Mouse (Mus musculus) cortical plate, adult 2 months (tissue): ENCODE measurements around the gene Zfp146. TPM values are rescaled to one million over a fixed set of nuclear protein-coding genes. Genes with fewer than 3 reads are reported as not detected.

Source experiments
- H3K27ac ChIP-seq: fragments of 200-500 bp; 2 replicates; pipeline ENCODE4 v1.5.1; 2012; ENCODE audit warnings: low read length, control low read depth, inconsistent platforms; ENCODE audit not compliant: insufficient read depth
- H3K4me1 ChIP-seq: fragments of 200-500 bp; 2 replicates; pipeline ENCODE4 v1.6.1; 2011; ENCODE audit warnings: low read length; ENCODE audit not compliant: control insufficient read depth, insufficient read depth
- H3K4me3 ChIP-seq: fragments of 200-500 bp; 2 replicates; pipeline ENCODE4 v1.5.1; 2011; ENCODE audit warnings: mild to moderate bottlenecking, low read length, control low read depth; ENCODE audit not compliant: insufficient read depth
- CTCF ChIP-seq: fragments of 200-500 bp; IDR thresholded peaks from 2 replicates; pipeline ENCODE4 v1.5.1; 2011; ENCODE audit warnings: mild to moderate bottlenecking, control low read depth, low read length; ENCODE audit not compliant: insufficient read depth; ENCODE audit errors: extremely low read depth
- POLR2A ChIP-seq: fragments of 200-500 bp; IDR thresholded peaks from 2 replicates; pipeline ENCODE4 v1.6.1; 2011; ENCODE audit warnings: mild to moderate bottlenecking, low read length, control low read depth; ENCODE audit not compliant: insufficient read depth; ENCODE audit errors: extremely low read depth
- polyA plus RNA-seq: library from polyadenylated mRNA; depleted of rRNA; stranded (reverse); fragments of >200 nt; gene quantifications from 2 replicates; pipeline ENCODE4 v1.2.3, GENCODE M21; 2012

The Zfp146 gene
- polyA plus RNA-seq, 1 experiment = 33.5 TPM

GRCm38 (mm10) chr7:30181308-30181707, 11.8 kb upstream of the Zfp146 start:
- no peak overlapping the region for H3K27ac ChIP-seq
- H3K4me1 ChIP-seq = no peaks in the 10 kb centered on the region
- no peak for TF ChIP-seq POLR2A
- TF ChIP-seq CTCF = peak; percentile 92
- H3K4me3 ChIP-seq = no peak overlapping the region

- no peak overlapping the region for H3K27ac ChIP-seq
- no peak overlapping the region for H3K4me3 ChIP-seq
- H3K4me1 ChIP-seq = no peaks in the 10 kb centered on the region
- TF ChIP-seq CTCF (no peak), POLR2A (no peak)
Measured at GRCm38 (mm10) chr7:30178256-30178655, 8.7 kb upstream of the Zfp146 start.

- no peak overlapping the region for H3K27ac ChIP-seq
- TF ChIP-seq CTCF (no peak), POLR2A (no peak)
- no peaks in the 10 kb centered on the region for H3K4me1 ChIP-seq
- H3K4me3 ChIP-seq = no peak overlapping the region
Measured at GRCm38 (mm10) chr7:30176474-30176873, 6.9 kb upstream of the Zfp146 start.

DNA sequence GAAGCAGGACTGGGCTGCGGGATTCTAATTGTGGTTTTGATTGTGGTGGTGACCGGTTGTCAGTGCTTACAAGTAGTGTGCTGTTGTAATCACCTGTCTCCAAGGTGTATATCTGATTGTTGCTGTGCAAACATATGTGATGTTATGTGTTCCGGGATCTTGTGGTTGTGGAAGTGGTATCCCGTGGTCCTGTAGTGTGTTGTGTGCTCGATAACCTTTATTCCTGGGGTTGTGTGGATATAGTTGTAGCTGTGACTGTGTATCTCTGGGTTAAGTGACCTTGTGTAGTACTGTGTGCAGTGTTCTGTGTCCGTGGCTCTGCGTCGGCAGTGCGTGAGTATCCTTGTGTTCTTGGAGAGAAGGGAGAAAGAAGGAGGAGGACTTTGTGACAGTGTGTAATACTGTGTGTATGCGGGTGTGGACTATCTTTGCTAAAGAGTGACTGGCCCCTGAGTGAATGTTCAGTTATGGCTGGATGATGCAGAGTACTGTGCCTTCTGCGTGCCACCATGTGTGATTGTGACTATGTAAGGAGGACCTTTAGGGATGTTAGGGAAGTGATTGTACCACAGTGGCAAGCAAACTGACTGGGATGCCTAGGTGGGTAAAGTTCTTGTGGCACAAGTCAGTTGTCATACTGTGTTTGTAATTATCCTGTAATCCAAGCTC, 867 bp upstream of the Zfp146 start:
- no peak for TF ChIP-seq CTCF
- TF ChIP-seq POLR2A = no peak
- Histone ChIP-seq H3K4me3 (peak overlapping the region; percentile 63), H3K4me1 (peaks cover 3% of the 10 kb centered on the region; the same call in 1 of the 2 replicates), H3K27ac (no peak overlapping the region)

GRCm38 (mm10) chr7:30168914-30169582, 502 bp downstream of the Zfp146 start:
- H3K4me3 ChIP-seq = peak overlapping the region; percentile 63
- TF ChIP-seq CTCF (no peak), POLR2A (no peak)
- H3K27ac ChIP-seq = peak overlapping the region; percentile 27; the same call in 1 of the 2 replicates
- peaks cover 3% of the 10 kb centered on the region; the same call in 1 of the 2 replicates for H3K4me1 ChIP-seq

GRCm38 (mm10) chr7:30164745-30165144, 4.8 kb downstream of the Zfp146 start:
- Histone ChIP-seq H3K4me3 (no peak overlapping the region), H3K27ac (no peak overlapping the region), H3K4me1 (no peaks in the 10 kb centered on the region)
- TF ChIP-seq POLR2A (no peak), CTCF (no peak)

DNA sequence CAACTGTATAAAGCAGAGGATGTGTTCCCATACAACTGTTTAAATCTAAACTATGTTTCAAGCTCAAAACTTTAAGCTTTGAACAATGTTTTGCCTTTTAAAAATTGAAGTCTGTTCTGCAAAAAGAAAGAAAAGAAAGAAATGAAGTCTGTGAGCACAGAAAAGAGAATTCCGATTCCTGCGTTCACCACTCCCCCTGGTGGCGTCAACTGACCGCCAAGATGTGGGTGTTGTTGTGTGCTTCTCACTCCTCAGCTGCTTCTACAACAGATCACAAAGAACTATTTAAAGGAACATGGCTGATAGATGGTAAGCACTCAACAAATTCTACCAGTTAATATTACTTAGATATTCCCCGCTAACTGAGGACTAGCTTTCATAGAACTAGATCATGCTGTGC, 6.4 kb downstream of the Zfp146 start:
- Histone ChIP-seq H3K4me1 (no peaks in the 10 kb centered on the region), H3K4me3 (no peak overlapping the region), H3K27ac (no peak overlapping the region)
- TF ChIP-seq CTCF = peak; percentile 36
- TF ChIP-seq POLR2A = no peak

DNA sequence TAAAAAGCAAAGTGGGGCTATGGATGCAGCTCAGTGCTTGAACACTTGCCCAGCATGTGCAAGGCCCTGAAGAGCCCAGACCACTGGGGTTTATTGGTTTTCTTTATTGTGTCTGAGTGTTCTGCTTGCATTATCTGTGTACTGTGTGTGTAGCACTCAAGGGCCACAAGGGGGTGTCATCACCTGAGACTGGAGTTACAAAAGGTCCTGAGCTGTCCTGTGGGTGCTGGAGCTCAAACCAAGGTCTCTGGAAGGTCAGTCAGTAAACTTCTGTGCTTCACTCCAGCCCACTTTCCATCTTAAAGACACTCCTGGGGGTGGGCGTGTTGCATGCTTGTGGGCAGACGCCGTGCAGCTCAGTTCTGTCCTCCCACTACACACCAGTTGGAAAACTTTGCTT, 14.0 kb downstream of the Zfp146 start:
- no peak overlapping the region for H3K27ac ChIP-seq
- no peaks in the 10 kb centered on the region for H3K4me1 ChIP-seq
- H3K4me3 ChIP-seq = no peak overlapping the region
- TF ChIP-seq POLR2A (no peak), CTCF (no peak)

- no peak overlapping the region for H3K27ac ChIP-seq
- TF ChIP-seq CTCF (no peak), POLR2A (no peak)
- no peaks in the 10 kb centered on the region for H3K4me1 ChIP-seq
- no peak overlapping the region for H3K4me3 ChIP-seq
Measured at GRCm38 (mm10) chr7:30154040-30154439, 15.5 kb downstream of the Zfp146 start.

- Histone ChIP-seq H3K27ac (no peak overlapping the region), H3K4me3 (no peak overlapping the region), H3K4me1 (no peaks in the 10 kb centered on the region; the same call in 1 of the 2 replicates)
- TF ChIP-seq CTCF = no peak
Measured at GRCm38 (mm10) chr7:30147011-30147410, 22.5 kb downstream of the Zfp146 start.
